Mouse (Mus musculus): ENCODE results near the gene Cercam.

DNA sequence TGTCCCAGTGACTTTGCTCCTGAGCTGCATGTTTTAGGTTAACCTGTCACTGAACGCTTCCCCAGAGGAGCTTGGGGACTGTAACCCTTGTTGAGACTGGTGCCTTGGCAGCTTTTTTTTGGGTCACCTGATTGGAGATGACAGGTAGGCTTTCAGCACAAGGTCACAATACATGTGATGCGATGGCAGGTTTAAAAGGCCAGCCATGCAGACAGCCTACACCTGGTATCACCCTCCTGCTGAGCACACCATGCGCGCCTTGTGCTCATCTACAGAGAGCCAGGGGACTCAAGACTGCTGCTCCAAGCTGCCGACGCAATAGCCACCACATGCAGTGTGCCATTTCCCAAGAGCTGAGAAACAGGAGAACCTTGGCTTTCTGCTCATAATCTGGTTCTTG, 22.8 kb downstream of the Cercam start:
- TF ChIP-seq CTCF (IDR thresholded peaks at IDR 0.05; ENCODE audit: low read depth) (no peak), EP300 (optimal IDR thresholded peaks at IDR 0.05) (no peak)

All from stomach, postnatal 0 days (tissue).